Mouse (Mus musculus) testis, adult 2 months (tissue): ENCODE results near the gene Cdkal1.

Source experiments
- CTCF ChIP-seq: fragments of 200-500 bp; IDR thresholded peaks from 2 replicates; pipeline ENCODE4 v1.5.1; 2012; ENCODE audit warnings: low read depth, mild to moderate bottlenecking, inconsistent platforms, low read length, moderate library complexity; ENCODE audit not compliant: control insufficient read depth, insufficient read depth, insufficient replicate concordance
- POLR2A ChIP-seq: fragments of 200-500 bp; IDR thresholded peaks from 2 replicates; pipeline ENCODE4 v1.6.1; 2012; ENCODE audit warnings: low read depth, mild to moderate bottlenecking, inconsistent platforms, low read length, moderate library complexity; ENCODE audit not compliant: control insufficient read depth

GRCm38 (mm10) chr13:29826041-29826440 lies 29.4 kb downstream of the Cdkal1 start:
- no peak for TF ChIP-seq CTCF
- no peak for TF ChIP-seq POLR2A
